Mouse (Mus musculus) liver, adult 2 months (tissue): ENCODE measurements around the gene Hist2h2bb.

ENCODE experiments used
- CTCF ChIP-seq: fragments of 200-500 bp; IDR thresholded peaks from 2 replicates; pipeline ENCODE4 v1.5.1; 2011; ENCODE audit warnings: low read depth, low read length, control low read depth
- POLR2A ChIP-seq: fragments of 200-500 bp; IDR thresholded peaks from 2 replicates; pipeline ENCODE4 v1.6.1; 2011; ENCODE audit warnings: low read length, control low read depth; ENCODE audit not compliant: insufficient read depth; ENCODE audit errors: extremely low read depth

DNA sequence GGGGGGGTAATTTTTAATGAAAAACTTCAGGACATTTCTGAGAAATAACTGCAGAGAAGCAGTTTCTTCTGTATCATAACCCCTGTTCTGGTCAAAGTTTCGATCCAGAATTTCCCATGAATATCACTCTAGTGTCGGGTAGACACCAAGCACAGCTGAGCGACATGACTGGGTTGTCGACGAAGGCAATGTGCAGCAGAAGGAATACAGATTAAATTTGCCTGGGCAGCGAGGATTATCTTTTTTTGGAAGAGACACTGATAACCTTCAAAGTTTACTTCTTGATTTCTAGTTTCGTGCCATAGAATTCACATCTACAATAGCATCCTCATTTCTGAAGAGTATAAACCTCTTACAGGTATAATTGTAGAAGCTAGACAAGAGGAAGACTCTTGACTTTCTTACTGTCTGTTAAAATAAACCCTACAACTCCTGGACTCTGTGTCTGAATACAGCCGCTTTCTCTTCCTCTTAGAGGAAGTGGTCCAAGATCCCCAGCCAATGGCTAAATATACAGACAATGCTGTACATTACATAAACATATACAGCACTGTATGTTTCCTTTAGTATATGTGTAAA is 3.3 kb upstream of the Hist2h2bb start:
- no peak for TF ChIP-seq POLR2A
- no peak for TF ChIP-seq CTCF
